Mouse (Mus musculus): ENCODE measurements around the gene Crtc1. TPM values are rescaled to one million over a fixed set of nuclear protein-coding genes. Genes with fewer than 3 reads are reported as not detected.

Gene Crtc1
- polyA plus RNA-seq, 1 experiment, result 16.8 TPM

- no peak for TF ChIP-seq POLR2A (IDR thresholded peaks at IDR 0.05; ENCODE audit: low read depth, low read length)
- no peak for TF ChIP-seq CTCF (conservative IDR thresholded peaks at IDR 0.05; ENCODE audit: insufficient read depth, insufficient read length, low read depth, low read length)
- Histone ChIP-seq H3K27ac (ENCODE audit: insufficient read depth, low read depth, low read length) (no peak overlapping the region), H3K36me3 (ENCODE audit: control insufficient read depth, insufficient read depth, low read length) (no peaks in the 10 kb centered on the region), H3K4me1 (ENCODE audit: control insufficient read depth, insufficient read depth, low read length) (no peaks in the 10 kb centered on the region; the same call in none of the 2 replicates), H3K4me3 (ENCODE audit: insufficient read depth, low read depth, low read length) (no peak overlapping the region), H3K27me3 (replicated peaks; ENCODE audit: control insufficient read depth, insufficient read depth, low read length) (no peaks in the 10 kb centered on the region)
- DNase-seq, result no peak
- 90% methylated on average over 4 of the region's 4 CpGs for WGBS
Measured at GRCm38 (mm10) chr8:70468733-70469132, 29.4 kb upstream of the Crtc1 start.

- no peak for DNase-seq
- Histone ChIP-seq H3K27ac (ENCODE audit: insufficient read depth, low read depth, low read length) (no peak overlapping the region), H3K4me3 (ENCODE audit: insufficient read depth, low read depth, low read length) (no peak overlapping the region), H3K4me1 (ENCODE audit: control insufficient read depth, insufficient read depth, low read length) (no peaks in the 10 kb centered on the region; the same call in none of the 2 replicates), H3K36me3 (ENCODE audit: control insufficient read depth, insufficient read depth, low read length) (no peaks in the 10 kb centered on the region), H3K27me3 (replicated peaks; ENCODE audit: control insufficient read depth, insufficient read depth, low read length) (no peaks in the 10 kb centered on the region)
- WGBS, result 73% methylated on average over 1 of the region's 1 CpGs
- TF ChIP-seq POLR2A (IDR thresholded peaks at IDR 0.05; ENCODE audit: low read depth, low read length) (no peak), CTCF (conservative IDR thresholded peaks at IDR 0.05; ENCODE audit: insufficient read depth, insufficient read length, low read depth, low read length) (no peak)
Measured at GRCm38 (mm10) chr8:70467907-70468306, 28.5 kb upstream of the Crtc1 start.

- Histone ChIP-seq H3K4me1 (ENCODE audit: control insufficient read depth, insufficient read depth, low read length) (no peaks in the 10 kb centered on the region; the same call in none of the 2 replicates), H3K36me3 (ENCODE audit: control insufficient read depth, insufficient read depth, low read length) (no peaks in the 10 kb centered on the region), H3K27me3 (replicated peaks; ENCODE audit: control insufficient read depth, insufficient read depth, low read length) (no peaks in the 10 kb centered on the region), H3K27ac (ENCODE audit: insufficient read depth, low read depth, low read length) (no peak overlapping the region), H3K4me3 (ENCODE audit: insufficient read depth, low read depth, low read length) (no peak overlapping the region)
- WGBS, result 61% methylated on average over 5 of the region's 5 CpGs
- TF ChIP-seq POLR2A (IDR thresholded peaks at IDR 0.05; ENCODE audit: low read depth, low read length), result no peak
- no peak for TF ChIP-seq CTCF (conservative IDR thresholded peaks at IDR 0.05; ENCODE audit: insufficient read depth, insufficient read length, low read depth, low read length)
- DNase-seq, result peak; percentile 25
Measured at GRCm38 (mm10) chr8:70467229-70467725, 27.9 kb upstream of the Crtc1 start.

GRCm38 (mm10) chr8:70466771-70467170 lies 27.4 kb upstream of the Crtc1 start:
- no peaks in the 10 kb centered on the region for H3K36me3 ChIP-seq (ENCODE audit: control insufficient read depth, insufficient read depth, low read length)
- 0 out of 2 replicates have a peak overlapping the region, but pooled peaks have one; percentile 1 for H3K27ac ChIP-seq (ENCODE audit: insufficient read depth, low read depth, low read length)
- H3K4me3 ChIP-seq (ENCODE audit: insufficient read depth, low read depth, low read length), result no peak overlapping the region
- WGBS, result 40% methylated on average over 11 of the region's 11 CpGs
- TF ChIP-seq POLR2A (IDR thresholded peaks at IDR 0.05; ENCODE audit: low read depth, low read length), result no peak
- no peak for TF ChIP-seq CTCF (conservative IDR thresholded peaks at IDR 0.05; ENCODE audit: insufficient read depth, insufficient read length, low read depth, low read length)
- no peaks in the 10 kb centered on the region; the same call in none of the 2 replicates for H3K4me1 ChIP-seq (ENCODE audit: control insufficient read depth, insufficient read depth, low read length)
- DNase-seq, result peak; percentile 54
- H3K27me3 ChIP-seq (replicated peaks; ENCODE audit: control insufficient read depth, insufficient read depth, low read length), result no peaks in the 10 kb centered on the region

GRCm38 (mm10) chr8:70466305-70466704 lies 26.9 kb upstream of the Crtc1 start:
- TF ChIP-seq CTCF (conservative IDR thresholded peaks at IDR 0.05; ENCODE audit: insufficient read depth, insufficient read length, low read depth, low read length) (no peak), POLR2A (IDR thresholded peaks at IDR 0.05; ENCODE audit: low read depth, low read length) (no peak)
- 83% methylated on average over 4 of the region's 4 CpGs for WGBS
- no peaks in the 10 kb centered on the region; the same call in none of the 2 replicates for H3K4me1 ChIP-seq (ENCODE audit: control insufficient read depth, insufficient read depth, low read length)

GRCm38 (mm10) chr8:70465701-70466100 lies 26.3 kb upstream of the Crtc1 start:
- no peaks in the 10 kb centered on the region for H3K27me3 ChIP-seq (replicated peaks; ENCODE audit: control insufficient read depth, insufficient read depth, low read length)
- H3K27ac ChIP-seq (ENCODE audit: insufficient read depth, low read depth, low read length), result no peak overlapping the region
- H3K36me3 ChIP-seq (ENCODE audit: control insufficient read depth, insufficient read depth, low read length), result no peaks in the 10 kb centered on the region
- H3K4me3 ChIP-seq (ENCODE audit: insufficient read depth, low read depth, low read length), result no peak overlapping the region
- H3K4me1 ChIP-seq (ENCODE audit: control insufficient read depth, insufficient read depth, low read length), result no peaks in the 10 kb centered on the region; the same call in none of the 2 replicates
- 98% methylated on average over 4 of the region's 4 CpGs for WGBS
- TF ChIP-seq CTCF (conservative IDR thresholded peaks at IDR 0.05; ENCODE audit: insufficient read depth, insufficient read length, low read depth, low read length), result no peak
- no peak for TF ChIP-seq POLR2A (IDR thresholded peaks at IDR 0.05; ENCODE audit: low read depth, low read length)
- no peak for DNase-seq

More at GRCm38 (mm10) chr8:70466305-70466704, 26.9 kb upstream of the Crtc1 start:
- Histone ChIP-seq H3K27me3 (replicated peaks; ENCODE audit: control insufficient read depth, insufficient read depth, low read length) (no peaks in the 10 kb centered on the region), H3K36me3 (ENCODE audit: control insufficient read depth, insufficient read depth, low read length) (no peaks in the 10 kb centered on the region), H3K4me3 (ENCODE audit: insufficient read depth, low read depth, low read length) (no peak overlapping the region), H3K27ac (ENCODE audit: insufficient read depth, low read depth, low read length) (0 out of 2 replicates have a peak overlapping the region, but pooled peaks have one; percentile 1)
- no peak for DNase-seq

- DNase-seq, result no peak
- 90% methylated on average over 6 of the region's 6 CpGs for WGBS
- no peak for TF ChIP-seq CTCF (conservative IDR thresholded peaks at IDR 0.05; ENCODE audit: insufficient read depth, insufficient read length, low read depth, low read length)
- no peak for TF ChIP-seq POLR2A (IDR thresholded peaks at IDR 0.05; ENCODE audit: low read depth, low read length)
- Histone ChIP-seq H3K4me3 (ENCODE audit: insufficient read depth, low read depth, low read length) (no peak overlapping the region), H3K4me1 (ENCODE audit: control insufficient read depth, insufficient read depth, low read length) (no peaks in the 10 kb centered on the region; the same call in 1 of the 2 replicates), H3K27ac (ENCODE audit: insufficient read depth, low read depth, low read length) (no peak overlapping the region), H3K27me3 (replicated peaks; ENCODE audit: control insufficient read depth, insufficient read depth, low read length) (no peaks in the 10 kb centered on the region), H3K36me3 (ENCODE audit: control insufficient read depth, insufficient read depth, low read length) (no peaks in the 10 kb centered on the region)
Measured at GRCm38 (mm10) chr8:70464162-70464561, 24.8 kb upstream of the Crtc1 start.

Data from kidney, adult 2 months (tissue).